Mouse (Mus musculus) heart, postnatal 4 days (tissue): Measurements from ENCODE around the gene Dhh. TPM values are rescaled to one million over a fixed set of nuclear protein-coding genes. Genes with fewer than 3 reads are reported as not detected.

Experiments
- DNase-seq: peaks from one replicate; pipeline ENCODE4 v3.0.0; 2021
- total RNA-seq, 2 experiments: library from RNA; stranded (reverse); gene quantifications; 2 replicates each; pipeline ENCODE4 v1.2.3; 2021

Dhh gene
- total RNA-seq, 2 experiments from 2014 or later, result 2.7 to 3.5 TPM

DNA sequence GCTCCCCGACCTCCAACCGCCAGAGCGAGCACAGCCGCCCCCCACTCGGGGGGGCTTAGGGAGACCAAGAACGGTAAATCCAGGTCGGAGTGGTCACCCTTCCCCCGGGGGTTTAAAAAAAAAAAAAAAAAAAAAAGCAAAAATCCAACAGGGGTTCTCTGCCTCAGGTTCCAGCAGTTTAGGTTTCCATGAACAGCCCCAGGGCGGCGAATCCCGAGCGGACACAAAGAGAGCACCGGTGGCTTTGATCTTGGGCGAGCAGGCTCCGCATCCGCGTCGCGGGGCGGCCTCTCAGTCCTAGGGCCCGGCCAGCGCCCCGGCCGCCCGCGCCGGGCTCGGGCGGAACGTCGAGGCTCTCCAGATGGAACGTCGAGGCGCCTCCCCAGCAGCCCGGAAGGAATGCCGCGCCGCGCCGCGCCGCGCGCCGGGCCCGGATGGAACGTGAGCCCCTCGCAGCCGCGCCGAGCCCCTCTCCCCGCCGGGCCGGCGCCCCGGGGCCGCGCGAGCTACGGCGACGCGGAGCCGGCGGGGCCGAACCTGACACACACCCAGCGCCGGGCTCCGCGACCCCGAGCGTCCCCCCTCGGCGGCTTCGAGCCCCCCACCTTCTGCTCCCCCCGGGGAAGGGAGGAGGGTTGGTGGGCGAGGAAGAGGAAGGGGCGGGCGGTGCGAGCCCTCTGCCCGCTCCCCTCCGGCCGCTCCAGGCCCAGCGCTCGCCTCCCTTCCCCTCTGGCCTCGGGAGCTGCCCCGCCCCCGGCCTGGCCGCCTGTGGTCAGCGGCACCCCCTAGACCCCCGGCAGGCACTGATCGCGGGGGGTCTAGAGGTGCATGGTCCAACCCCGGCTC, 27.0 kb downstream of the Dhh start, which contains the start of gene Kmt2d:
Kmt2d (minus strand) TSS at position 135 of the 846 bp plus-strand sequence.
- peak; percentile 59 for DNase-seq

- peak; percentile 52 for DNase-seq
Measured at GRCm38 (mm10) chr15:98870179-98871069, 27.9 kb downstream of the Dhh start.

DNA sequence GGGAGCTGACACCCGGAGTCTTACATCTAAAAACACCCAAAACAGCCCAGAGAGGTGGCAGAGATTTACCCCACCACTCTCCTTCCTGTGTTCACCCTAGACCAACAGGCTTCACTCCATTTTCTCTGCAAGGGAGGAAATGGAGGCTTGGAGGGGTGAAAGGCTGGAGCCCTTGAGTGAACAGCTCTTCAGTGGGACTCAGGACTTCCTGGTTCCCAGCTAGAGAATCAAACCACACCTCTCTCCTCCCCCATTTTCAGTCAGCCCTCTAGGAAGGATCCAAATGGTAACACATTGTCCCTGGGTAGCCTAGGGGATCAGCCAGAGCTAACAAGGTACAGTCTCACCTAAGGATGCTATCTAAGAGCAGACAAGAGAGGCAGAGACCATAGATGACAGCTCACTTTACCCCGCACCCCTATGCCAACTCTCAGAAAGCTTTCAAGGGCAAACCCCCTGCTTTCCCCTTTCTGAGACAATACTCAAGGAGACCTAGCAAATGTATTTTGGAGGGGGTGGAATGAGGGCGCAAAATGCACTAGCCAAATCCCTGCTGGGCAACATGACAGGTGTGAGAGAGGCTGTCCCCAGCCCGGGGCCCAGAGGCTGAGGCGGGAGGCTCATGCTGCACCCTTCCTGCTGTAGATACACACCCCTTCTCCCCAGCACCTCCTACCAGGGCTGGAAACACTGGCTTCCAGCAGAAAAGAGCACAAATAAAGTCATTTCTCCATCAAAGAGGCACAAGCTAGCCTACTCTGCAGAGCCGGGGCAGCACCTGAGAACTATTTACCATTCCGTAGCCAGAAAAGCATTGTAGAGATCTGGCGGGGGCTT, 28.8 kb downstream of the Dhh start:
- DNase-seq, result peak; percentile 31

- peak; percentile 13 for DNase-seq
Measured at GRCm38 (mm10) chr15:98868346-98869063, 29.8 kb downstream of the Dhh start.

GRCm38 (mm10) chr15:98867321-98867720, 31.0 kb downstream of the Dhh start:
- peak; percentile 59 for DNase-seq

DNA sequence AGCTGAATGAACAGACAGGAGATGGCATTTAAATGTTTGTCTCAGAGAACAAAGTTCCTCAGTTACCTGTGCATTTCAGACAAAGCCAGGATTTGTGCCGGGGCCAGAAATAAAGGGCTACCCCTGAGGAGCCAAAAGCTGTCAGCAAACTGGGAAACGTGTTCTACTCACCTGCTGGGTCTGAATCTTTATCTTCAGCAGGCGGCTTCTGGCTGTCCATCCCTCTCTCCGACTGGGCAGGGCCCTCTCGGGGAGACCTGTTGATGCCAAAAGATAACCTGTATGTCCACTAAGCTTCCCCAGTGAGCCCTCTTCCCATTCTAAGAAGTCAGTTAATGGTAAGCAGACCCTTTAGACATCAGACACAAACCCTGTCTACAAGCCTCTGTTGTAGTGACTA, 31.8 kb downstream of the Dhh start:
- DNase-seq, result no peak

- DNase-seq, result peak; percentile 8
Measured at GRCm38 (mm10) chr15:98865771-98866170, 32.6 kb downstream of the Dhh start.

- no peak for DNase-seq
Measured at GRCm38 (mm10) chr15:98864951-98865350, 33.4 kb downstream of the Dhh start.

DNA sequence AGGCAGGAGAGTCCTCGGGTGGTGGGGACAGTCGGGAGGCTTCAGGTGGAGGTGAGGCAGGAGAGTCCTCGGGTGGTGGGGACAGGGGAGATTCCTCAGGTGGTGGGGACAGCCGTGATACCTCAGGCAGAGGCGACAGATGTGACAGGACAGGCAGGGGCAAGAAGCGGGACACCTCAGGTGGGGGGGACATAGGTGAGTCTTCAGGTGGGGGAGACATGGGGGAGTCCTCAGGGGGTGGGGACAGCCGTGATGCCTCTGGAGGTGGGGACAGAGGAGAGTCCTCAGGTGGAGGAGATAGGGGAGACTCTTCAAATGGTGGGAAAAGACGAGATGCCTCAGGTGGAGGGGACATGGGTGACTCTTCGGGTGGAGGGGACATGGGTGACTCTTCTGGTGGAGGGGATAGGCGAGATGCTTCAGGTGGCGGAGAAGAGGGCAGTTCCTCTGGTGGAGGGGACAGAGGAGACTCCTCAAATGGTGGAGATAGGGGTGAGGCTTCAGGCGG, 34.8 kb downstream of the Dhh start:
- DNase-seq, result no peak

DNA sequence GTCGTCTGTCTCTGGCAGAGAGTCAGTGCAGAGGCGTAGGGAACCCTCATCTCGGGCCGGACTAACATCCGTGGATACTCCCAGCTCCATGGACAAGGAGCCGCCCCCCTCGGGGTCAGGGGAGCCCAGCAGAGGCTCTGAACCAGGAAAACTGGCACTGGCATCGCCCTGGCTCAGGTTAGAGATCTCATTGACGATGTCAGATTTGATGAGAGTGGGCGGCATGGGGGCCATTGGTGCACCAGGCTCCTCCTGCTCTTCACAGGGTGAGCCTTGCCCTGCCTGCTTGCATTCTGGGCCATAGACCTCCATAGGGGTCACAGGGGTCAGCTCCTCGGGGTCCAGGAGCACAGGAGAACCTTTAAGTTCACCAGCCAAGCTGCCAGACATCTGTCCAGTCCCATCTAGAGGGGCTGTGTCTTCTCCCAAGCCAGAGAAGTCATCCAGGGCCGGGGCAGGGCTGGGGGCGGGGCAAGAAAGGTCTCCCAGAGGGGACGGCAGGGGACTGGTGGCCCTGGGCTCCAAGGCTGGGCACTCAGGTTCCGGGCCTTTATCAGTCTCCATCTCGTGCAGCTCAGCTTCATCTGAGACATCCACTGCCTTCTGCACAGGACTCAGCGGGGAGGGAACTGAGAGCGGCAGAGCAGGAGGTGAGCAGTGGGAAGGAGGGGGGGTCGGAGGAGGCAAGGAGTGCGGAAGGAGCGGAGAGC, 36.5 kb downstream of the Dhh start:
- DNase-seq, result peak; percentile 8

GRCm38 (mm10) chr15:98860921-98861320, 37.4 kb downstream of the Dhh start:
- no peak for DNase-seq

DNA sequence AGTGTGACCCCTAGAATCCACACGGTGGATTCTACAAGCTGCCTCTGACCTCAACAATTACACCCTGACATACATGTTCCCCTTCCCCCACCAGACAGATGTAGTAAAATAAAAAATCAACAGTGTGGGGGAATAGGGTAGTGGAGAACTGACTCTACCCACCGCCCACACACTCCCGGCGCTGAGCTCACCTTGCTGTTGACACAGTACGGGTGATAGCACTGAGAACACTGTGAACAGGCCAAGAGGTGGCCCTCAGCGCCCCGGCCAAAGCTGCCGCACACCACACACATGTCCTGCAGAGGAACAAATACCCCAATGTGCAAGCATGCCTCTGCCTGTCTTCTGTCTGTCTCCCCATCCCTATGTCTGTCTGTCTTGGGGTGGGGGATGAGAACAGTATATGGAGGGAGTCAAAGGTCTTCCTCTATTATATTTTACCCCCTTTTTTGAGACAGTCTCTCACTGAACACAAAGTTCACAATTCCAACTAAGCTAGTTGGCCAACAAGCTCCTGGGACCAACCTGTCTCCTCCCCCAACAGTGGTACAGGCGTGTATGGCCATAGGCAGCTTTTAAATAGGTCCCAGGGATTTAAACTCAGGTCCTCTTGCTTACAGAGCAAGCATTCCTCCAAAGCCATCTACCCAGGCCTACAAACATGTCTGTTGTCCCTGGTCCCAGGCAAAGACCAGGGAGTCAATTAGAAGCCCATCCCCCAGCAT, 38.9 kb downstream of the Dhh start:
- DNase-seq, result no peak

DNA sequence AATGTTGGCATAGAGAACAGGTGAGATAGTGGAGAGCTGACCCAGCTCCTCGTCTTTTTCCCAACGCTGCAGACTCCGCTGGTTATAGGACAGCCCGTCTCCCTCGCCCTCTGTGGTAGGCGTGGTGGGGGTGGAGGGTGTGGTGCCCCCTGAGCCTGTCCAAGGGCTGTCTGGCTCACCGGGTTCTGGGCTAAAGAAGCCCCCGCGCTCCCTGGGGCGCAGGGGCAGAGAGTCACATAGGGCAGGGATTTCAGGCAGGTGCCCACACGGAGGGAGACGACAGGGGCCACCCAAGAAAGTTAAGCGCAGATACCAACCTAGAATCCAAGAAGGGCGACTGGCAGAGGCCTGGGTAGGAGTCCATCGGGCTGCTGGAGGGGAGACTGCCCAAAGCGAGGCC, 44.1 kb downstream of the Dhh start:
- no peak for DNase-seq

DNA sequence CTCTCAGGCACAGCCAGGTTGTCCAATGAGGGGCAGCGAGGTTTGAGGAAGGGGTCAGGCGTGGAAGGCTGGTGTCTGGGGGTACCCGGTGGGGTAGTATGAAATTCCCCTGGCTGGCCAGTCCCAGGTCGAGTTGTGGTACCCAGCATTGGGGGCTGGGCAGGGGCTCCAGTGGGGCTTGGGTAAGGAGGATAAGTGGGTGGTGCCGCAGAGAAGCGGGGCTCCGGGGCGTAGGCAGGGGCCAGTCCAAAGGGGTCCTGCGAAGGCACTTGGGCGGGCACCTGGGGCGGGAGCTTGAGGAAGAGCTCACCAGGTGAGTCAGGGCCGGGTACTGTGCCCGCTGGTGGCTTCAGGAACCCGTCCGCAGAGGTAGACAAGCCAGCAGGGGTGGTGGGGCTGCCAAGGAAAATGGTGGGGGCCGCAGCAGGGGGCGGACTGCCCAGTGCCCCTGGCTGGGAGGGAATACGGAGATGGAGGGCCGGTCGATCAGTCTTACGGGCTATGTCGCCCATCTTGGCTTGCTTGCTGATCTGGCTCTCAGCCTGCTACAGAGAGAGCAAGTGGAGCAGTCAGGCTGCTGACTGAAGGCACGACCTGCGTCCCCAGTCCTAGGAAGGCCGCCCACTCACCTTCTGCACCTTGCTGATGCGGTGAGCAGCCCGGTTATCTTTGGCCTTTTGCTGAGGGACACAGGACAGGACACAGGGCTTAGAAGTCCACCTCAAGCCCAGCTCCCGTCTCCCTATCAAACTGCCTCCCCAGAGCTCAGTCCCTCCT, 45.0 kb downstream of the Dhh start:
- DNase-seq, result no peak

- no peak for DNase-seq
Measured at GRCm38 (mm10) chr15:98852733-98853132, 45.6 kb downstream of the Dhh start.

- DNase-seq, result no peak
Measured at GRCm38 (mm10) chr15:98852071-98852470, 46.3 kb downstream of the Dhh start.

DNA sequence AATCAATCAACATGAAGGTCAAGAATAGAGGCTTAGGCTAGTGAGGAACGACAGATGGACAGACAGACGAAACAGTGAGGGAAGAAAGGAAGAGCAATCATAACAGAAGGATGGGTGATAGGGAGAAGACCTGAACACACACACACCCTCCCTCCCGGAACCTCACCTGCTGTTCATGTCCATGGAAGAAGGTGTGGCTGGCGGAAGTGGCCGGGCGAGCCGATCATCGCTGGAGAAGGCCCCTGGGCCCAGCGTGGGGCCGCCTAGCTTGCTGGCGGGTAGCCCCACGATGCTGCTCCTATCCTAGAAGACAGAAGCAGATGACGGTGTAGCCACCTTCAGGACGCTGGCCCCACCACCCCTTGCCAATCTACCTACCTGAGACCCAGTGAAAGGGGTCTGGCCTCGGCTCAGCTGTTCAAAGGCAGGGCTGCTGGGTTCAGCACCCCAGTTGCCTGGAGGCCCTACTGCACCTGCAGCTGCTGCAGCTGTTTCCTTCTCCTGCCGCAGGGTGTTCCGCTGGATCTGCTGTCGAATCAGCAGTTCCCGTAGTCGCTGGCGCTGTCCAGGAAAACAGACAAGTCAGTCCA, 47.0 kb downstream of the Dhh start:
- DNase-seq, result no peak

- DNase-seq, result no peak
Measured at GRCm38 (mm10) chr15:98850668-98851067, 47.7 kb downstream of the Dhh start.
